Mouse (Mus musculus) liver, embryonic 14.5 days (tissue): ENCODE results near the gene Vmn1r72. TPM values are rescaled to one million over a fixed set of nuclear protein-coding genes. Genes with fewer than 3 reads are reported as not detected.
"Not testable (repeated sequence)": the region's sequence is repeated elsewhere in the genome, so short reads cannot be mapped to it uniquely, and the experiment has no call there.

Experiments
- ATAC-seq: fragments of 200-750 bp; cut with Nextera tagmentation; 2 replicates; pipeline ENCODE4 v1.8.0; 2017; ENCODE audit warnings: moderate number of reproducible peaks, mild to moderate bottlenecking, moderate library complexity; ENCODE audit not compliant: insufficient read depth
- DNase-seq, 3 experiments: peaks; one replicate each; pipeline ENCODE4 v3.0.0-alpha.2; 2012 to 2013; ENCODE audit warnings: low read depth in 3 of 3, low spot score in 3 of 3
- H3K27ac ChIP-seq: fragments of 300-500 bp; sonication (generic); 2 replicates; pipeline ENCODE4 v1.5.1; 2014; ENCODE audit warnings: moderate library complexity, mild to moderate bottlenecking, control low read depth, inconsistent platforms
- H3K27me3 ChIP-seq: fragments of 300-500 bp; sonication (generic); 2 replicates; pipeline ENCODE4 v1.6.1; 2014; ENCODE audit warnings: mild to moderate bottlenecking, low read length, moderate library complexity; ENCODE audit not compliant: control insufficient read depth, insufficient read depth
- H3K36me3 ChIP-seq: fragments of 300-500 bp; sonication (generic); replicated peaks from 2 replicates; pipeline ENCODE4 v1.6.1; 2014; ENCODE audit warnings: low read depth; ENCODE audit not compliant: control insufficient read depth, insufficient read depth
- H3K4me1 ChIP-seq, 2 experiments: fragments of 200-500 bp in 1 of 2; fragments of 300-500 bp in 1 of 2; sonication (generic) in 1 of 2; replicated peaks; 2 replicates each; pipeline ENCODE4 v1.6.1; 2012 to 2014; ENCODE audit warnings: antibody characterized with exemption in 1 of 2, inconsistent platforms in 1 of 2, low read length in 1 of 2; ENCODE audit not compliant: control insufficient read depth in 2 of 2, insufficient read depth in 2 of 2
- H3K4me2 ChIP-seq: fragments of 300-500 bp; sonication (generic); 2 replicates; pipeline ENCODE4 v1.6.1; 2014; ENCODE audit warnings: low read depth, mild to moderate bottlenecking, control low read depth, moderate library complexity
- H3K4me3 ChIP-seq, 2 experiments: fragments of 200-500 bp in 1 of 2; fragments of 300-500 bp in 1 of 2; sonication (generic) in 1 of 2; 2 replicates each; pipeline ENCODE4 v1.5.1; 2012 to 2014; ENCODE audit warnings: low read depth in 2 of 2, low read length in 2 of 2, mild to moderate bottlenecking in 2 of 2, control low read depth in 1 of 2, inconsistent platforms in 1 of 2, moderate library complexity in 1 of 2; ENCODE audit not compliant: insufficient read depth in 1 of 2
- H3K9ac ChIP-seq: fragments of 300-500 bp; sonication (generic); replicated peaks from 2 replicates; pipeline ENCODE4 v1.6.1; 2014; ENCODE audit warnings: mild to moderate bottlenecking, control low read depth, moderate library complexity
- H3K9me3 ChIP-seq: fragments of 300-500 bp; sonication (generic); 2 replicates; pipeline ENCODE4 v1.6.1; 2016; ENCODE audit warnings: low read length, mixed read lengths; ENCODE audit not compliant: control insufficient read depth
- CTCF ChIP-seq: IDR thresholded peaks from 2 replicates; pipeline ENCODE4 v1.5.1; 2016; ENCODE audit warnings: antibody characterized with exemption, low read depth, control low read depth
- WGBS: fragments of 180-500 bp; shearing (Covaris S2); extraction: QIAGEN DNeasy Blood & Tissue Kit; methylation state at CpG from one replicate; pipeline ENCODE4 v1.1.7; 2014; ENCODE audit not compliant: insufficient replicate concordance; 5-methylcytosine and 5-hydroxymethylcytosine counted together
- polyA plus RNA-seq, 2 experiments: library from polyadenylated mRNA; depleted of rRNA in 1 of 2; stranded (reverse) in 1 of 2; unstranded in 1 of 2; fragments of >200 nt; fragmentation: Nextera tagmentation in 1 of 2; extraction: Ambion mirVana in 1 of 2; gene quantifications; 2 replicates each; pipeline versions ENCODE4 v1.2.1 to v1.2.3; 2012 to 2014

The Vmn1r72 gene
- polyA plus RNA-seq (2012; rRNA removed) (not detected in 2 replicates), polyA plus RNA-seq (2014; fragmentation: Nextera tagmentation; extraction: Ambion mirVana) (not detected in 2 replicates)

DNA sequence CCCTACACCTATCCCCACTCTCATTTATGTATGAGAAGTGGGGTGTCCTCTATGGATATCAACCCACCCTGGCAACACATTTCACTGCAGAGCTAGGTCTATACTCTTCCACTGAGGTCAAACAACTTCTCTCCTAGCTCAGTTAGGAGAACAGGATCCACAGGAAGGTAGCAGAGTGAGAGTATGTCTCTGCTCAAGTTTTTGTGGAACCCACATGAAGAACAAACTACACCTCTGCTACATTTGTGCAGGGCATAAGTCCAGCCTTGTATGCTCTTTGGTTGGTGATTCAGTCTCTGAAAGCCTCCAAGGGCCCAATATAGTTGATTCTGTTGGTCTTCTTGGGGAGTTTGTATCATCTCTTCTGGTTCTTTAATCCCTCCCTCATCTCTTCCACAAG, at the start of gene Vmn1r72:
Gene Vmn1r72 (minus strand): TSS at position 101 of the 400 bp plus-strand sequence.
- not testable (repeated sequence) for H3K36me3 ChIP-seq, H3K9me3 ChIP-seq, H3K9ac ChIP-seq, H3K4me1 ChIP-seq, ATAC-seq, H3K27me3 ChIP-seq, H3K27ac ChIP-seq, H3K4me2 ChIP-seq, DNase-seq, H3K4me3 ChIP-seq

DNA sequence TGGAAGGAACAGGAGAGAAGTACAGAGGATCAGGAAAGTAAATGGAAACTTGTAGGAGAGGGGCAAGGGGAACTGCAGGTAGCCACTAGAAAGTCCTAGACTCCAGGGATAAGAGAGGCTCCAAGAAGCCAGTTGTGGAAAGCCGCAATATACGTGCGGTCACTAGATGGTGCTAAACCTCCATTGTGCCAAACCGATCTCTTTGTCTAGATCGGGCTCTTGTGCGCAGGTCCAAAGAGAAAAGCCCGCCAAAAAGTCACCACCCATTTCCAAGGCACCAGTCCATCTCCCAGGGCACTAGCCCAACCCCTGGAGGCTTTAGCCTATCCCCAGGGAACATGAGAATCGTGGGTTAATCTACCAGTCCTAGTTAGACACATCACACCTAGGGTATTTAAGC, 62.9 kb downstream of the Vmn1r72 start:
- WGBS, result 12% methylated on average over 8 of the region's 8 CpGs

More for the DNA sequence above, 62.9 kb downstream of the Vmn1r72 start:
- H3K27ac ChIP-seq, H3K9me3 ChIP-seq, DNase-seq, H3K4me3 ChIP-seq, ATAC-seq, H3K4me1 ChIP-seq, H3K27me3 ChIP-seq, H3K36me3 ChIP-seq, H3K9ac ChIP-seq, H3K4me2 ChIP-seq: not testable (repeated sequence)
- peak; percentile 35; the same call in 1 of the 2 replicates for TF ChIP-seq CTCF

Other genes with a start within 250 kb of the Vmn1r72 start
- gene Zscan4-ps2, start 165.8 kb downstream of the Vmn1r72 start, polyA plus RNA-seq (2012; rRNA removed), result not detected in 2 replicates
- not detected in 2 replicates for gene Zscan4-ps2, start 165.8 kb downstream of the Vmn1r72 start, polyA plus RNA-seq (2014; fragmentation: Nextera tagmentation; extraction: Ambion mirVana)
- not detected in 2 replicates for gene Zscan4-ps3, start 70.8 kb downstream of the Vmn1r72 start, polyA plus RNA-seq (2012; rRNA removed)
- not detected in 2 replicates for gene Zscan4-ps3, start 70.8 kb downstream of the Vmn1r72 start, polyA plus RNA-seq (2014; fragmentation: Nextera tagmentation; extraction: Ambion mirVana)
- not detected in 2 replicates for gene Vmn1r73, start 50.1 kb upstream of the Vmn1r72 start, polyA plus RNA-seq (2012; rRNA removed)
- not detected in 2 replicates for gene Vmn1r73, start 50.1 kb upstream of the Vmn1r72 start, polyA plus RNA-seq (2014; fragmentation: Nextera tagmentation; extraction: Ambion mirVana)
- not detected in 2 replicates for gene Vmn1r74, start 153.8 kb upstream of the Vmn1r72 start, polyA plus RNA-seq (2012; rRNA removed)
- not detected in 2 replicates for gene Vmn1r74, start 153.8 kb upstream of the Vmn1r72 start, polyA plus RNA-seq (2014; fragmentation: Nextera tagmentation; extraction: Ambion mirVana)
- not detected in 2 replicates for gene Vmn1r75, start 194.5 kb upstream of the Vmn1r72 start, polyA plus RNA-seq (2012; rRNA removed)
- gene Vmn1r75, start 194.5 kb upstream of the Vmn1r72 start, polyA plus RNA-seq (2014; fragmentation: Nextera tagmentation; extraction: Ambion mirVana), result not detected in 2 replicates